Mouse (Mus musculus): ENCODE results near the gene Rassf6.

The Rassf6 gene

GRCm38 (mm10) chr5:90565205-90565604 lies 75.3 kb downstream of the Rassf6 start:
- no peak for DNase-seq

GRCm38 (mm10) chr5:90564161-90564560 lies 76.3 kb downstream of the Rassf6 start:
- DNase-seq = no peak

GRCm38 (mm10) chr5:90562880-90563279 lies 77.6 kb downstream of the Rassf6 start:
- no peak for DNase-seq

- DNase-seq = no peak
Observed at GRCm38 (mm10) chr5:90561721-90562275, 78.7 kb downstream of the Rassf6 start.

- no peak for DNase-seq
Observed at GRCm38 (mm10) chr5:90560743-90561142, 79.7 kb downstream of the Rassf6 start, which contains the start of gene 5830473C10Rik. Gene 5830473C10Rik, plus strand, starts transcription at chr5:90561107.

GRCm38 (mm10) chr5:90556052-90556451 lies 84.4 kb downstream of the Rassf6 start:
- no peak for DNase-seq

Measured in cerebellum, adult 9-11 months (tissue).